Mouse (Mus musculus) stomach, embryonic 16.5 days (tissue): ENCODE measurements around the gene Fam19a2. TPM values are rescaled to one million over a fixed set of nuclear protein-coding genes. Genes with fewer than 3 reads are reported as not detected.
A peak's percentile ranks its signal among the peaks of the same experiment; 100 is the strongest.

Experiments used
- ATAC-seq: fragments of 200-750 bp; cut with Nextera tagmentation; 2 replicates; pipeline ENCODE4 v1.8.0; 2017; ENCODE audit warnings: moderate number of reproducible peaks, moderate TSS enrichment; ENCODE audit not compliant: insufficient read depth, low FRiP score
- H3K27ac ChIP-seq: fragments of 300-500 bp; sonication (generic); 2 replicates; pipeline ENCODE4 v1.5.1; 2014; ENCODE audit warnings: low read length
- H3K27me3 ChIP-seq: fragments of 300-500 bp; sonication (generic); 2 replicates; pipeline ENCODE4 v1.6.1; 2014; ENCODE audit warnings: low read length, control low read depth, mixed read lengths; ENCODE audit not compliant: control insufficient read depth, insufficient read depth
- H3K36me3 ChIP-seq: fragments of 300-500 bp; sonication (generic); 2 replicates; pipeline ENCODE4 v1.6.1; 2014; ENCODE audit warnings: low read length; ENCODE audit not compliant: control insufficient read depth, insufficient read depth
- H3K4me1 ChIP-seq: fragments of 300-500 bp; sonication (generic); 2 replicates; pipeline ENCODE4 v1.6.1; 2014; ENCODE audit warnings: low read length, control low read depth, mixed read lengths; ENCODE audit not compliant: control insufficient read depth, insufficient read depth
- H3K4me2 ChIP-seq: fragments of 300-500 bp; sonication (generic); 2 replicates; pipeline ENCODE4 v1.6.1; 2014; ENCODE audit warnings: low read depth, low read length, mixed read lengths
- H3K4me3 ChIP-seq: fragments of 300-500 bp; sonication (generic); replicated peaks from 2 replicates; pipeline ENCODE4 v1.5.1; 2014; ENCODE audit warnings: mild to moderate bottlenecking, low read length
- H3K9ac ChIP-seq: fragments of 300-500 bp; sonication (generic); 2 replicates; pipeline ENCODE4 v1.6.1; 2014; ENCODE audit warnings: low read length
- H3K9me3 ChIP-seq: fragments of 300-500 bp; sonication (generic); replicated peaks from 2 replicates; pipeline ENCODE4 v1.6.1; 2016; ENCODE audit warnings: low read length, control low read depth; ENCODE audit not compliant: control insufficient read depth
- WGBS: fragments of 180-500 bp; shearing (Covaris S2); extraction: QIAGEN DNeasy Blood & Tissue Kit; methylation state at CpG from one replicate; pipeline ENCODE4 v1.1.7; 2014; 5-methylcytosine and 5-hydroxymethylcytosine counted together
- polyA plus RNA-seq: library from polyadenylated mRNA; unstranded; fragments of >200 nt; fragmentation: Nextera tagmentation; extraction: Ambion mirVana; gene quantifications from 2 replicates; pipeline ENCODE4 v1.2.1, GENCODE M21; 2015

Fam19a2 gene
- polyA plus RNA-seq, 1 experiment from 2014 or later = 3.1 TPM

DNA sequence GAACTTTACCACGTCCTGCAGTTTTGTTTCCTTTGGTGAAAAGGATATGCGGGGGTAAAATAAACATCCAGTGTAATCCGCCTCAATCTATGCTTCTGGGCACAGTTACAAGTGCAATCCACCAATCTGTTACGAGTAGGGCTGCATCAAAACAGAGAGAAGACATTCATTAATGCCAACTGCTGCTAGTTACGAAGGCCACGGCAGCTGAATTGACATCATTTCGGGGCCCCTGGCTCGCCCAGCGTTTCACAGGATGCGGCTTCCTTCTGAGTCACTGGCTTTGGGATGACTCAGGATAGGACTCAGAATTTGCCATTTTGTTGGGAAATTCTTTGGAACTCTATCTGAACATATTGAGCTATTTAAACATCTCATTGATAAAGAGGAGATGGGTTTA, 4.8 kb downstream of the Fam19a2 start:
- no peak overlapping the region for H3K9ac ChIP-seq
- ATAC-seq = no peak
- no peak overlapping the region for H3K4me2 ChIP-seq
- no peaks in the 10 kb centered on the region for H3K9me3 ChIP-seq
- no peaks in the 10 kb centered on the region for H3K36me3 ChIP-seq
- no peak overlapping the region for H3K27ac ChIP-seq
- WGBS = 73% methylated on average over 10 of the region's 10 CpGs
- no peak overlapping the region for H3K4me3 ChIP-seq
- peaks cover 5% of the 10 kb centered on the region; the same call in 1 of the 2 replicates for H3K4me1 ChIP-seq
- H3K27me3 ChIP-seq = no peaks in the 10 kb centered on the region

DNA sequence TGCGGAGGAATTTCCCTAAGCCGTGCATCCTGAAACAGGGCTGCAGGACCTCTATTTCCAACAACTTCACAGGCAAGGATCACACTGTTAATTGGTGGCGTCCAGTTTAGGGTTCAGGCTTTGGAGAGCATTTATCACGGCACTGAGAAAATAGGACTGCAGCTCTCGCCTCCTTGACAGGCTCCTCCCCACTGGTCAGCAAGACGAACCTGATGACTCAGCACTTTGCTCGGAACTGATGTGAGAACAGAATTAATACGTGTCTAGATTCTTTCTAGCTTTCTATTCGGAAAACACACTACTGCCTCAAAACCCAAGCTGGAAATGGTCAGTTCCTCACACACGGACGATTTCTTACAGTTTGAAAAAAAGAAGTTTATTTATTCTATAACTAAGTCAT, 10.8 kb downstream of the Fam19a2 start:
- no peaks in the 10 kb centered on the region for H3K36me3 ChIP-seq
- H3K4me3 ChIP-seq = peak overlapping the region; percentile 19
- peak overlapping the region; percentile 39 for H3K4me2 ChIP-seq
- H3K27me3 ChIP-seq = no peaks in the 10 kb centered on the region
- H3K4me1 ChIP-seq = no peaks in the 10 kb centered on the region
- ATAC-seq = no peak
- no peaks in the 10 kb centered on the region for H3K9me3 ChIP-seq
- H3K27ac ChIP-seq = no peak overlapping the region
- H3K9ac ChIP-seq = no peak overlapping the region
- 43% methylated on average over 11 of the region's 11 CpGs for WGBS

DNA sequence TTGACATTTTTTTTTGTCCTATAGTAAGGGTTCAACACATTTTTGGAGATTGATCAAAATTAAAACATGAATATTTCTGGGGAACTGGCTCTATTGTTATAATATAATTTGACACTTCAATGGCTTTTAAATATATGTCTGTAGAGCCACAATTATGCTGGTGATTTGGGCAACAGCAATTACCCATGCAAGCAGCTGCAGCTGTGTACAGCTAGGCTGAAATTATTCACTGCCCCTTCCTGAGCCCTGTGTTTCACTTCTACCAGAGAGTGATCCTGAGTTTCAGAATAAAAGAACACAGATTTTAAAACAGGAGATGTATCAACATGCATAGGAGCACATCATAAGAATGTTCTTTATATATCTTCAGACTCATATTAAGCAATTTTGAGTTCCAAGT, 43.5 kb downstream of the Fam19a2 start:
- Histone ChIP-seq H3K4me2 (no peak overlapping the region), H3K27ac (no peak overlapping the region), H3K36me3 (no peaks in the 10 kb centered on the region)

DNA sequence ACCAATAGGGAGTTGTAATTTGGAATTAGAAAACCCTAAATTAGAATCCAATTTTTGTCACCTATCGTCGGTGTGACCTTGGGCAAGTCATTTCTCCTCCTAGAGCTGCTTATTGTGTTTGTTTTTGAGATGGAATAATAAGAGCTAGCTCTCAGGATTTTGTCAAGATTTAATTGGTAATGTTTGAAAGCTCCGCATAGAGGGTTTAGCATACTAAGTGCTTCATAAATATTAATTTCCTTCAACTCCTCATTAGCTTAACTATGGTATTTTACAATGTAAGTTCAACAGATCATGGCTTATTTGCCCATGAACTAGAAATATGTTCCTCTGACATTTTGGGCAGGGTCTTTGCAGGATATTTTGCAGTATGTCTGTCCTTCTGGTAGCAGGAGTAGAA, 62.5 kb downstream of the Fam19a2 start:
- no peaks in the 10 kb centered on the region for H3K27me3 ChIP-seq
- H3K36me3 ChIP-seq = no peaks in the 10 kb centered on the region
- H3K4me3 ChIP-seq = no peak overlapping the region
- 84% methylated on average over 3 of the region's 3 CpGs for WGBS
- H3K9me3 ChIP-seq = no peaks in the 10 kb centered on the region
- H3K9ac ChIP-seq = no peak overlapping the region
- no peak overlapping the region for H3K27ac ChIP-seq
- H3K4me2 ChIP-seq = no peak overlapping the region
- ATAC-seq = no peak
- no peaks in the 10 kb centered on the region for H3K4me1 ChIP-seq

More for the DNA sequence above, 43.5 kb downstream of the Fam19a2 start:
- Histone ChIP-seq H3K4me1 (no peaks in the 10 kb centered on the region), H3K4me3 (no peak overlapping the region), H3K27me3 (no peaks in the 10 kb centered on the region), H3K9me3 (no peaks in the 10 kb centered on the region), H3K9ac (no peak overlapping the region)
- ATAC-seq = no peak

DNA sequence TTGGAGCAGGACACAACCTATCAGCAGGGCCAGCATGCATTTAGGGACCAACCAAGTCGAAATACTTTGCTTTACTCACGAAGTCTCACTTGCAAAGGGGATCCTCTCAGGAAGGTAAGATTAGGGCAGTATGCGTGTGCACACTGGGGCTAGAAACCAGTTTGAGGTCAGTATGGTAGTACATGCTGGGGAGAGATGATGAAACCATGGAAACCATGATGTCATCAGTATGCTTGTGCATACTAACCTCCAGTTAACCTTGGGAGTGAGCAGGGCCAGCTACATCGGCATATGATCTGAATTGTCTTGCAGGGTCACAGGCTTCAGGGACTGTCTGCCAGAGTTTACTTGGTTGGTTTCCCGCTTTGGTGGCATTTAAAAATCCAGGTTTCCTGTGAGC, 77.5 kb downstream of the Fam19a2 start:
- H3K27me3 ChIP-seq = no peaks in the 10 kb centered on the region
- 58% methylated on average over 5 of the region's 5 CpGs for WGBS
- H3K4me1 ChIP-seq = 0 out of 2 replicates have a peak, but pooled peaks cover 2% of the 10 kb centered on the region
- no peak overlapping the region for H3K4me2 ChIP-seq
- no peak overlapping the region for H3K4me3 ChIP-seq
- ATAC-seq = no peak
- H3K9ac ChIP-seq = no peak overlapping the region
- H3K9me3 ChIP-seq = no peaks in the 10 kb centered on the region
- H3K36me3 ChIP-seq = no peaks in the 10 kb centered on the region
- H3K27ac ChIP-seq = no peak overlapping the region

DNA sequence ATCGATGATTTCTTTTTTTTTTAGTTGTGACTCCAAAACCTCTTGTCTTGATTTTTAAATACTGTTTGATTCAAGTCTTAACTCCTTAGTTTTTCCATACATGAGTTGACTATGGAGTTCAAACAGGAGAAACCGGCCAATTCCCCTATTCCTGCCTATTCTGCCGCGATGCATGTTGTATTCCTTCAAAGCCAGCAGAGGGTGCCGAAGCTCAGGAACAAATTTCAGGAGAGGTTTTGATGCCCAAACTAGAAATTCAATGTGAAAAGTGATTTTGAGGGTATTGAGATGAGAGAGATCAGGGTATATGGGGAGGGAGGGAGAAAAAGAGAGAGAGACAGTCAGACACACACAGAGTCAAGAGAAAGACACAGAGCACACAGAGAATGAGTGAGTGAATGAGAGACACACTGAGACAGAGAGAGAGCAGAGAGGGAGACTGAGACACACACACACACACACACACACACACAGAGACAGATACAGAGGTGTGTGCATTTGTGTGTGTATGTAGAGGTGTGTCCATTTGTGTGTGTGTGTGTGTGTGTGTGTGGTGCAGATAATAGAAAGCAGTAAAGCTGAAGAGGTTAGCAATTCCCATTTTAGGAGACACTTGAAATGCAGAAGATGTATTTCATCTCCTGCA, 78.9 kb downstream of the Fam19a2 start:
- Histone ChIP-seq H3K27me3 (no peaks in the 10 kb centered on the region), H3K4me2 (no peak overlapping the region), H3K9me3 (no peaks in the 10 kb centered on the region), H3K4me3 (no peak overlapping the region), H3K9ac (no peak overlapping the region), H3K4me1 (0 out of 2 replicates have a peak, but pooled peaks cover 2% of the 10 kb centered on the region), H3K27ac (no peak overlapping the region), H3K36me3 (no peaks in the 10 kb centered on the region)
- no peak for ATAC-seq
- WGBS = 21% methylated on average over 5 of the region's 5 CpGs

DNA sequence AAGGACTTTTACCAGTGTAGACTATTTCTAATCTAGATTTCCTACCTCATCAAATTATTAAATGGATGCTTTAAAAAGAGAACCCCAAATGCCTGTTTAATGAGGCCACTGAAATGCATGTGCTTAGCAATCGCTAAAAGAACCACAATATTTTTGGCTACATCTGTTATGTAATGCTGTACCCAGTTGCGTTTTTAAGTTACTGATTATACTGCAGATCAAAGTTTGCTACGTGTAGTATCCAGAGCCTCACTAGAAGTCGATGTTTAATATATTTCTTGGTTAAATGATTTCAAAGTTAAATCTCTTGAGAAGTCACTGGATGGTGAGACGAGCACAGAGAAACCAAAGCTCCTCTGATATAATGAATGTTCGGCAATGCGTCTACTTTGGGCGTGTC, 82.5 kb downstream of the Fam19a2 start:
- H3K27me3 ChIP-seq = no peaks in the 10 kb centered on the region
- H3K4me2 ChIP-seq = no peak overlapping the region
- no peak overlapping the region for H3K4me3 ChIP-seq
- WGBS = 93% methylated on average over 8 of the region's 8 CpGs
- no peaks in the 10 kb centered on the region for H3K9me3 ChIP-seq
- no peaks in the 10 kb centered on the region for H3K36me3 ChIP-seq
- 0 out of 2 replicates have a peak, but pooled peaks cover 1% of the 10 kb centered on the region for H3K4me1 ChIP-seq
- no peak for ATAC-seq
- no peak overlapping the region for H3K27ac ChIP-seq
- H3K9ac ChIP-seq = no peak overlapping the region

DNA sequence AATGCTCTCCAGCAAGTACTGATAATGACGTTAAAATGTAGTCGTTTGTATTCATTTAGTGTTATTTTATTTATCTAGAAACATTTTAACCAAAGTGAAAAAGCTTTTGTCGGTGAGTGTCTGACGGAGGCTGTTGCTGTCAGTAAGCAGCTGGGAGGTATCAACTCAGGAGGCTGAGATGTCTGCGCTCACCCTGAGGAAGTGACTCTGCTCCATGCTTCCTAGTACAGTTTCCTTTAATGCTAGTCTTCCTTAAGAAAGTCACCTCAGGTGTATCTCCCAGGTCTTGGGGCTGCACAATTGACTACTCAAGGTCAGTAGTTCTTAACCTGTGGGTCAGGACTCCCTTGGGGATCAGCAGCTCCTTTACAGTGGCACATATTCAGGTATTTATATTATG, 89.9 kb downstream of the Fam19a2 start:
- no peak overlapping the region for H3K27ac ChIP-seq
- H3K9me3 ChIP-seq = no peaks in the 10 kb centered on the region
- H3K4me2 ChIP-seq = no peak overlapping the region
- no peaks in the 10 kb centered on the region for H3K4me1 ChIP-seq
- no peak for ATAC-seq
- H3K9ac ChIP-seq = no peak overlapping the region
- H3K27me3 ChIP-seq = no peaks in the 10 kb centered on the region
- WGBS = 44% methylated on average over 5 of the region's 5 CpGs
- H3K4me3 ChIP-seq = no peak overlapping the region
- H3K36me3 ChIP-seq = no peaks in the 10 kb centered on the region

DNA sequence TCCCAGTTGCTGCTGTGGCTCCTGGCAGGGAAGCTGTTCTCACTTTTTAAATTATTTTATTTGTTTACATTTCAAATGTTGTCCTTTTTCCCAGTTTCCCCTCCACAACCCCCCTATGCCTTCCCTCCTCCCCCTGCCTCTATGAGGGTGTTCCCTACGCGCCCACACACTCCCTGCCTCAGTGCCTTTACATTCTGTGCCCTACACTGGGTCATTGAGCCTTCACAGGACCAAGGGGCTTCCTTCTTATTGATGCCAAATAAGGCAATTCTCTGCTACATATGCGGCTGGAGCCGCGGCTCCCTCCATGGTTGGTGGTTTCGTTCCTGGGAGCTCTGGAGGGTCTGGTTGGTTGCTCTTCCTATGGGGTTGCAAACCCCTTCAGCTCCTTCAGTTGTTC, 93.2 kb downstream of the Fam19a2 start:
- ATAC-seq = no peak
- Histone ChIP-seq H3K9me3 (no peaks in the 10 kb centered on the region), H3K4me1 (no peaks in the 10 kb centered on the region), H3K4me3 (no peak overlapping the region), H3K4me2 (no peak overlapping the region), H3K9ac (no peak overlapping the region), H3K27ac (no peak overlapping the region), H3K27me3 (no peaks in the 10 kb centered on the region), H3K36me3 (no peaks in the 10 kb centered on the region)
- 73% methylated on average over 6 of the region's 6 CpGs for WGBS
